Mouse (Mus musculus) lung, postnatal 0 days (tissue): ENCODE data around the gene Gm3952. TPM values are rescaled to one million over a fixed set of nuclear protein-coding genes. Genes with fewer than 3 reads are reported as not detected.
A peak's percentile ranks its signal among the peaks of the same experiment; 100 is the strongest.

Source experiments
- ATAC-seq: fragments of 200-750 bp; cut with Nextera tagmentation; 2 replicates; pipeline ENCODE4 v1.8.0; 2017; ENCODE audit warnings: moderate library complexity
- DNase-seq: peaks from one replicate; pipeline ENCODE4 v3.0.0-alpha.2; 2016; ENCODE audit warnings: low spot score
- H3K27ac ChIP-seq: fragments of 300-500 bp; sonication (generic); 2 replicates; pipeline ENCODE4 v1.5.1; 2014; ENCODE audit warnings: antibody characterized with exemption, mild to moderate bottlenecking, low read length, mixed read lengths
- H3K27me3 ChIP-seq: fragments of 300-500 bp; sonication (generic); replicated peaks from 2 replicates; pipeline ENCODE4 v1.6.1; 2014; ENCODE audit warnings: low read length, mixed read lengths; ENCODE audit not compliant: insufficient read depth
- H3K36me3 ChIP-seq: fragments of 300-500 bp; sonication (generic); 2 replicates; pipeline ENCODE4 v1.6.1; 2014; ENCODE audit warnings: low read length, mixed read lengths; ENCODE audit not compliant: insufficient read depth
- H3K4me1 ChIP-seq: fragments of 300-500 bp; sonication (generic); 2 replicates; pipeline ENCODE4 v1.6.1; 2014; ENCODE audit warnings: antibody characterized with exemption, low read depth, low read length, mixed read lengths; ENCODE audit not compliant: insufficient read depth
- H3K4me2 ChIP-seq: fragments of 300-500 bp; sonication (generic); replicated peaks from 2 replicates; pipeline ENCODE4 v1.6.1; 2014; ENCODE audit warnings: low read depth, mild to moderate bottlenecking, low read length, moderate library complexity, mixed read lengths
- H3K4me3 ChIP-seq: fragments of 300-500 bp; sonication (generic); 2 replicates; pipeline ENCODE4 v1.5.1; 2014; ENCODE audit warnings: low read depth, low read length
- H3K9ac ChIP-seq: fragments of 300-500 bp; sonication (generic); replicated peaks from 2 replicates; pipeline ENCODE4 v1.6.1; 2014; ENCODE audit warnings: low read depth, mild to moderate bottlenecking
- H3K9me3 ChIP-seq: fragments of 300-500 bp; sonication (generic); 2 replicates; pipeline ENCODE4 v1.6.1; 2016; ENCODE audit warnings: low read length, mixed read lengths
- CTCF ChIP-seq: IDR thresholded peaks from 2 replicates; pipeline ENCODE4 v1.5.1; 2016; ENCODE audit warnings: antibody characterized with exemption, mild to moderate bottlenecking
- EP300 ChIP-seq: IDR thresholded peaks from 2 replicates; pipeline ENCODE4 v1.6.1; 2016; ENCODE audit warnings: antibody characterized with exemption, mild to moderate bottlenecking, control low read depth
- WGBS: fragments of 180-500 bp; shearing (Covaris S2); extraction: QIAGEN DNeasy Blood & Tissue Kit; methylation state at CpG from one replicate; pipeline ENCODE4 v1.1.7; 2014; 5-methylcytosine and 5-hydroxymethylcytosine counted together
- polyA plus RNA-seq: library from polyadenylated mRNA; unstranded; fragments of >200 nt; fragmentation: Nextera tagmentation; extraction: Ambion mirVana; gene quantifications from 2 replicates; pipeline ENCODE4 v1.2.1, GENCODE M21; 2015

The Gm3952 gene
- not detected in 2 replicates for polyA plus RNA-seq

DNA sequence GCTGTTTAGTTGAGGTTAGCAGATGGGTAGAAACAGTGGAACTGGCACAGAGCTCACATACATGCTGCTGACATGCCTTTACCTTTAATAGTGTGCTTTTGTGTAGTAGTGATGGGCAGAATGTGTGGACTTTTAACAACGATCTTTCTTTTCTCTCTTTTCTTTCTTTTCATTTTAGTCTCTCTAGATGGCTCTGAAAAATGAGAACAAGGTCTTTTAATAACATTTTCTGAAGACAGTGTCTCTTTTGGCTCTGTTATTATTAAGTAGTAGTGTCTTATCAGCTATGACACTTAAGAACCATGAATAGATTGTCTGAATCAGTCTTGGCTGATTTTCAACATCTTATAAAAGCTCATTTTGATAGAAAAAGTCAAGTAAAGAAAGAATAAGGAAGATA is at the start of gene Gm3952:
Gm3952 (minus strand) TSS at position 101 of the 400 bp plus-strand sequence.
- ATAC-seq (no peak), DNase-seq (no peak)
- Histone ChIP-seq H3K4me3 (no peak within 1 kb of the TSS), H3K27ac (no peak within 1 kb of the TSS), H3K36me3 (no peaks in the 10 kb centered on the region), H3K4me1 (no peaks in the 10 kb centered on the region), H3K9ac (no peak within 1 kb of the TSS), H3K27me3 (no peaks in the 10 kb centered on the region), H3K9me3 (no peaks in the 10 kb centered on the region), H3K4me2 (no peak within 1 kb of the TSS)
- TF ChIP-seq CTCF (no peak), EP300 (no peak)
- 58% methylated on average over 1 of the region's 1 CpGs for WGBS

GRCm38 (mm10) chr8:128843749-128844148 is 45.3 kb upstream of the Gm3952 start:
- H3K4me3 ChIP-seq: no peak overlapping the region
- H3K36me3 ChIP-seq: no peaks in the 10 kb centered on the region
- TF ChIP-seq CTCF: no peak
- TF ChIP-seq EP300: no peak
- ATAC-seq: peak; percentile 77
- 35% methylated on average over 5 of the region's 5 CpGs for WGBS
- no peak overlapping the region for H3K27ac ChIP-seq
- no peaks in the 10 kb centered on the region for H3K4me1 ChIP-seq
- DNase-seq: peak; percentile 14
- H3K9ac ChIP-seq: no peak overlapping the region
- no peaks in the 10 kb centered on the region for H3K27me3 ChIP-seq
- no peaks in the 10 kb centered on the region for H3K9me3 ChIP-seq
- no peak overlapping the region for H3K4me2 ChIP-seq

DNA sequence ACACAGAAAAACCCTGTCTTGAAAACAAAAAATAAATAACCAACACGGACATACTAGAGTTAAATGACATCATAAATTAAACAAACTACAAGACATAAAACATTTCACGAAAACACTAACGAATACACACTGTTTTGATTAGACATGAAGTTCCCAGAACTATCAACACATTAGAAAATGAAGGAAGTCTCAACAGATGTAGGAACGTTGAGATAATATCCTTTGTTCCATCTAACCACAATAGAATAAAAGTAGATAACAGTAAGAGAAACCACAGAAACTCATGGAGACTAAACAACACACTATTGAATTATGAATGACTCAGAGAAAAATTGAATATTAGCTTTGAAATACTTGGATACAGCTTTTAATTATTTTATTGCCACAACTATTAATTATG is 14.0 kb upstream of the Gm3952 start:
- Histone ChIP-seq H3K27me3 (no peaks in the 10 kb centered on the region), H3K36me3 (no peaks in the 10 kb centered on the region), H3K4me1 (no peaks in the 10 kb centered on the region), H3K4me3 (no peak overlapping the region), H3K4me2 (no peak overlapping the region), H3K9me3 (no peaks in the 10 kb centered on the region), H3K27ac (no peak overlapping the region), H3K9ac (no peak overlapping the region)
- no peak for DNase-seq
- TF ChIP-seq CTCF: no peak
- no peak for TF ChIP-seq EP300
- no peak for ATAC-seq
- 54% methylated on average over 4 of the region's 4 CpGs for WGBS

GRCm38 (mm10) chr8:128735692-128736091 is 62.8 kb downstream of the Gm3952 start:
- H3K9me3 ChIP-seq: no peaks in the 10 kb centered on the region
- peaks cover 38% of the 10 kb centered on the region; the same call in 1 of the 2 replicates for H3K36me3 ChIP-seq
- no peaks in the 10 kb centered on the region for H3K4me1 ChIP-seq
- ATAC-seq (no peak), DNase-seq (no peak)
- H3K27ac ChIP-seq: no peak overlapping the region
- TF ChIP-seq EP300: no peak
- no peak for TF ChIP-seq CTCF
- no peaks in the 10 kb centered on the region for H3K27me3 ChIP-seq
- no peak overlapping the region for H3K9ac ChIP-seq
- no peak overlapping the region for H3K4me3 ChIP-seq
- no peak overlapping the region for H3K4me2 ChIP-seq
- 92% methylated on average over 3 of the region's 3 CpGs for WGBS

DNA sequence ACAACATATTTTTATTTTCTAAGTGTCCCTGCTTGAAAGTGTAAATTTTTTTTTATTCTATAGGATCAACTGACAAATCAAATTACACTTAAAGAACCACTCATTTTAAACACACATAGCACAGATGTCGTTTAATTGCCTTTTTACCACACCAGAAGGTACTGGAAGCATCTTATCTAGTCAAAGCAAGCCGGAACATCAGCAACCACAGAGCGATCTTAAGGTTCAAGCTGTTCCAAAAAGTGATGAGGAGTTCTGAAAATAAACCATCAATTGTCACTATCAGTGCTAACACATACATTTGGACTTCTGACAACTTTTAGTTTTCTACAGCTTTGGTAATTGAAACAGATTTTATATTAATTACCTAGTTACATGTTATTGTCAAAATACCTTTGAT is 64.4 kb downstream of the Gm3952 start:
- H3K4me1 ChIP-seq: no peaks in the 10 kb centered on the region
- no peaks in the 10 kb centered on the region for H3K27me3 ChIP-seq

GRCm38 (mm10) chr8:128732254-128732653 is 66.2 kb downstream of the Gm3952 start:
- DNase-seq: no peak
- no peaks in the 10 kb centered on the region for H3K4me1 ChIP-seq
- no peak overlapping the region for H3K27ac ChIP-seq
- TF ChIP-seq EP300 (no peak), CTCF (no peak)
- no peaks in the 10 kb centered on the region for H3K27me3 ChIP-seq
- H3K9me3 ChIP-seq: no peaks in the 10 kb centered on the region
- WGBS: 84% methylated on average over 2 of the region's 2 CpGs
- H3K4me2 ChIP-seq: no peak overlapping the region
- no peak overlapping the region for H3K4me3 ChIP-seq
- no peak overlapping the region for H3K9ac ChIP-seq
- H3K36me3 ChIP-seq: peaks cover 44% of the 10 kb centered on the region
- ATAC-seq: no peak

More for the DNA sequence above, 64.4 kb downstream of the Gm3952 start:
- H3K4me3 ChIP-seq: no peak overlapping the region
- ATAC-seq (no peak), DNase-seq (no peak)
- TF ChIP-seq CTCF (no peak), EP300 (no peak)
- peaks cover 49% of the 10 kb centered on the region for H3K36me3 ChIP-seq
- H3K9ac ChIP-seq: no peak overlapping the region
- WGBS: 91% methylated on average over 3 of the region's 3 CpGs
- H3K27ac ChIP-seq: no peak overlapping the region
- no peaks in the 10 kb centered on the region for H3K9me3 ChIP-seq
- H3K4me2 ChIP-seq: no peak overlapping the region

- H3K9ac ChIP-seq: no peak overlapping the region
- peaks cover 36% of the 10 kb centered on the region for H3K36me3 ChIP-seq
These were observed 71.3 kb downstream of the Gm3952 start for GRCm38 (mm10) chr8:128727213-128727612.

More at GRCm38 (mm10) chr8:128727213-128727612, 71.3 kb downstream of the Gm3952 start:
- no peak overlapping the region for H3K27ac ChIP-seq
- no peak overlapping the region for H3K4me3 ChIP-seq
- H3K4me1 ChIP-seq: no peaks in the 10 kb centered on the region
- no peak for DNase-seq
- no peaks in the 10 kb centered on the region for H3K9me3 ChIP-seq
- no peaks in the 10 kb centered on the region for H3K27me3 ChIP-seq
- 95% methylated on average over 1 of the region's 1 CpGs for WGBS
- TF ChIP-seq CTCF (no peak), EP300 (no peak)
- H3K4me2 ChIP-seq: no peak overlapping the region
- ATAC-seq: no peak
